ENCODE assay signal across 8 mouse cellular contexts in genomic region chr11:68215206-68215912, GRCm38 (mm10).
A peak's percentile ranks its signal among the peaks of the same experiment; 100 is the strongest.
DNase-seq lines count a peak whose midpoint lies in the region; ATAC-seq lines count a peak whose summit lies in the region.

No protein-coding gene starts in this region.

- H3K9ac ChIP-seq in kidney, embryonic 14.5 days (ENCODE audit: low read depth, low read length) = no peak overlapping the region
- H3K9ac ChIP-seq in forebrain, embryonic 15.5 days (replicated peaks) = no peak overlapping the region
- H3K9ac ChIP-seq in limb, embryonic 15.5 days = no peak overlapping the region

- no peaks in the 10 kb centered on the region for H3K36me3 ChIP-seq in kidney, embryonic 14.5 days (ENCODE audit: control insufficient read depth, insufficient read depth, low read length)
- no peaks in the 10 kb centered on the region for H3K36me3 ChIP-seq in forebrain, embryonic 15.5 days
- no peaks in the 10 kb centered on the region for H3K36me3 ChIP-seq in limb, embryonic 15.5 days

- no peak overlapping the region for H3K4me2 ChIP-seq in kidney, embryonic 14.5 days (replicated peaks; ENCODE audit: low read depth, low read length)
- H3K4me2 ChIP-seq in forebrain, embryonic 15.5 days (replicated peaks) = no peak overlapping the region
- H3K4me2 ChIP-seq in limb, embryonic 15.5 days = no peak overlapping the region

- DNase-seq in kidney, adult 11 months = peak; percentile 43
- peak; percentile 79 for DNase-seq in retina, embryonic 14.5 days (ENCODE audit: low spot score)
- DNase-seq in spleen, postnatal 10 days (ENCODE audit: low spot score in 2 of 2) = no peak
- DNase-seq in ovary, postnatal 10 days (ENCODE audit: low spot score) = no peak
- DNase-seq in thymus, postnatal 10 days (ENCODE audit: low spot score in 2 of 2) = no peak

- H3K4me1 ChIP-seq in kidney, embryonic 14.5 days (ENCODE audit: control insufficient read depth, insufficient read depth, low read length) = peaks cover 12% of the 10 kb centered on the region
- peaks cover 20% of the 10 kb centered on the region for H3K4me1 ChIP-seq in forebrain, embryonic 15.5 days
- peaks cover 77% of the 10 kb centered on the region for H3K4me1 ChIP-seq in limb, embryonic 15.5 days

- WGBS in kidney, embryonic 14.5 days = 34% methylated on average over 6 of the region's 6 CpGs
- 13% methylated on average over 6 of the region's 6 CpGs for WGBS in forebrain, embryonic 15.5 days
- WGBS in limb, embryonic 15.5 days = 46% methylated on average over 6 of the region's 6 CpGs

- ATAC-seq in kidney, embryonic 14.5 days (ENCODE audit: low FRiP score, low TSS enrichment) = no peak
- peak; percentile 68 for ATAC-seq in forebrain, embryonic 15.5 days (replicated peaks)
- no peak for ATAC-seq in limb, embryonic 15.5 days (ENCODE audit: insufficient number of reproducible peaks, low FRiP score, low TSS enrichment, low read depth)

- no peaks in the 10 kb centered on the region for H3K27me3 ChIP-seq in kidney, embryonic 14.5 days (ENCODE audit: control insufficient read depth, insufficient read depth, low read length)
- no peaks in the 10 kb centered on the region for H3K27me3 ChIP-seq in forebrain, embryonic 15.5 days
- H3K27me3 ChIP-seq in limb, embryonic 15.5 days = no peaks in the 10 kb centered on the region

- H3K9me3 ChIP-seq in kidney, embryonic 14.5 days (ENCODE audit: control insufficient read depth, low read length) = no peaks in the 10 kb centered on the region
- H3K9me3 ChIP-seq in forebrain, embryonic 15.5 days = no peaks in the 10 kb centered on the region
- H3K9me3 ChIP-seq in limb, embryonic 15.5 days = no peaks in the 10 kb centered on the region

- H3K27ac ChIP-seq in kidney, embryonic 14.5 days (ENCODE audit: low read depth, low read length) = no peak overlapping the region
- peak overlapping the region; percentile 62 for H3K27ac ChIP-seq in forebrain, embryonic 15.5 days (replicated peaks)
- H3K27ac ChIP-seq in limb, embryonic 15.5 days = 0 out of 2 replicates have a peak overlapping the region, but pooled peaks have one; percentile 2

- no peak overlapping the region for H3K4me3 ChIP-seq in kidney, embryonic 14.5 days (ENCODE audit: low read length)
- H3K4me3 ChIP-seq in forebrain, embryonic 15.5 days = no peak overlapping the region
- H3K4me3 ChIP-seq in limb, embryonic 15.5 days = no peak overlapping the region

Comparison
In these comparisons a context has a peak if more than half of its experiments do, and no peak if none do; other contexts are left out.
1. DNase-seq: peak in kidney, adult 11 months (single experiment) and retina, embryonic 14.5 days (single experiment); none in spleen, postnatal 10 days (0 of 2), ovary, postnatal 10 days (single experiment) and thymus, postnatal 10 days (0 of 2).